Mouse (Mus musculus) embryonic facial prominence, embryonic 13.5 days (tissue): Measurements from ENCODE around the gene Abl2. TPM values are rescaled to one million over a fixed set of nuclear protein-coding genes. Genes with fewer than 3 reads are reported as not detected.
A peak's percentile ranks its signal among the peaks of the same experiment; 100 is the strongest.

Experiments used
- ATAC-seq: fragments of 200-750 bp; cut with Nextera tagmentation; 2 replicates; pipeline ENCODE4 v1.8.0; 2017; ENCODE audit warnings: low read depth; ENCODE audit not compliant: insufficient number of reproducible peaks, insufficient read depth, low FRiP score, low TSS enrichment
- H3K27ac ChIP-seq: fragments of 300-500 bp; sonication (generic); 2 replicates; pipeline ENCODE4 v1.5.1; 2015; ENCODE audit warnings: moderate library complexity, mild to moderate bottlenecking, inconsistent platforms
- H3K27me3 ChIP-seq: fragments of 300-500 bp; sonication (generic); 2 replicates; pipeline ENCODE4 v1.6.1; 2015; ENCODE audit warnings: mild to moderate bottlenecking, inconsistent platforms
- H3K36me3 ChIP-seq: fragments of 300-500 bp; sonication (generic); 2 replicates; pipeline ENCODE4 v1.6.1; 2015; ENCODE audit warnings: mild to moderate bottlenecking, inconsistent platforms
- H3K4me1 ChIP-seq: fragments of 300-500 bp; sonication (generic); 2 replicates; pipeline ENCODE4 v1.6.1; 2015; ENCODE audit warnings: inconsistent platforms
- H3K4me2 ChIP-seq: fragments of 300-500 bp; sonication (generic); 2 replicates; pipeline ENCODE4 v1.6.1; 2015; ENCODE audit warnings: moderate library complexity, mild to moderate bottlenecking, inconsistent platforms
- H3K4me3 ChIP-seq: fragments of 300-500 bp; sonication (generic); 2 replicates; pipeline ENCODE4 v1.5.1; 2015; ENCODE audit warnings: mild to moderate bottlenecking, inconsistent platforms
- H3K9ac ChIP-seq: fragments of 300-500 bp; sonication (generic); 2 replicates; pipeline ENCODE4 v1.6.1; 2015; ENCODE audit warnings: mild to moderate bottlenecking, inconsistent platforms
- H3K9me3 ChIP-seq: fragments of 300-500 bp; sonication (generic); 2 replicates; pipeline ENCODE4 v1.6.1; 2016; ENCODE audit warnings: inconsistent platforms
- WGBS: fragments of 180-500 bp; shearing (Covaris S2); methylation state at CpG from one replicate; pipeline ENCODE4 v1.1.7; 2015; ENCODE audit warnings: mixed read lengths; 5-methylcytosine and 5-hydroxymethylcytosine counted together
- polyA plus RNA-seq: library from polyadenylated mRNA; unstranded; fragments of >200 nt; fragmentation: Nextera tagmentation; extraction: Ambion mirVana; gene quantifications from 2 replicates; pipeline ENCODE4 v1.2.1, GENCODE M21; 2015

Gene Abl2
- polyA plus RNA-seq, 1 experiment from 2014 or later: 5.2 TPM

DNA sequence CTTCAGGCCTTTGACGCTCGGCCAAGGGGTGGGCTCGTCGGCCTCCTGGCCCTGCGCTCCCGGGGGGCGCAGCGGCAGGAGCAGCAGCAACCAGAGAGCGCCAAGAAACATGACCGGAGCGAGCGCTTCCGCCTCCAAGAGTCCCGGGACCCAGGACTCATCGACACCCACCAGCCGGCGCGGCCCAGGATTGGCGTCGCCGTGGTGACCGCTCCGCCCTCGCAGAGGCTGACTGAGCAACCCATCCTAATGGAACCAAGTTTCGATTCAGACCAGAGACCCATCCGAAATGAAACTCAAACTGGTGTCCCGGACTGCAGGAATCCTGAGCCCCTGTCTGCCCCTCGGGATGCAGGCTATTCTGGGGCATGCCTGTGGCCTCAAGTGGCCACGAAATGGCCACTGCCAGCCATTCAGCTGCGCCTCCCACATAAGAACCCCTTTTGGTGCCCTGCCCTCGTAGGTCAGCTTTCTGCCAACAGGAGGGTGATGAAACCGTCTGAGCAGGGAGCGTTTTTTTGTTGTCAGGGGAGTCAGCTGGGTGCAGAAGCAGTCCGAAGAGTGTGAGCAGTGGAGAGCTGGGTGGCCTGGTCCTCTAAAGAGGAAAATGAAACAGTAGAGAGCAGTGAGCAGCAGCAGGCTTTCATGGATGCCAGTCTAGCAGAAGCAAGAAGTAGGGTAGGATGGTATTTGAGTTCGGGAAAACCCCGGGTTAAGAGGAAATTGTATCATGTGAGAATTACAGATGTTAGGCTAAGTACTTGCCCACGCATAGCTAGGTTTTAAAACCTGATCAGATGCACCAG, 115.8 kb downstream of the Abl2 start, which contains the start of gene Tor3a:
Tor3a (minus strand) TSS at position 162 of the 806 bp plus-strand sequence.
- no peak within 1 kb of the TSS for H3K27ac ChIP-seq
- H3K4me2 ChIP-seq: peak within 1 kb of the TSS; percentile 100
- peak within 1 kb of the TSS; percentile 63 for H3K4me3 ChIP-seq
- peak; percentile 44; the same call in 1 of the 2 replicates for ATAC-seq
- H3K27me3 ChIP-seq: peaks cover 7% of the 10 kb centered on the region; the same call in 1 of the 2 replicates
- peaks cover 16% of the 10 kb centered on the region for H3K4me1 ChIP-seq
- H3K9ac ChIP-seq: peak within 1 kb of the TSS; percentile 72
- H3K36me3 ChIP-seq: 0 out of 2 replicates have a peak, but pooled peaks cover under 1% of the 10 kb centered on the region
- WGBS: 8% methylated on average over 37 of the region's 37 CpGs
- no peaks in the 10 kb centered on the region for H3K9me3 ChIP-seq

- H3K4me3 ChIP-seq: no peak overlapping the region
- no peak for ATAC-seq
- H3K36me3 ChIP-seq: peaks cover 18% of the 10 kb centered on the region
- peaks cover 16% of the 10 kb centered on the region for H3K4me1 ChIP-seq
- H3K9ac ChIP-seq: no peak overlapping the region
- H3K27ac ChIP-seq: no peak overlapping the region
- no peak overlapping the region for H3K4me2 ChIP-seq
- H3K9me3 ChIP-seq: no peaks in the 10 kb centered on the region
- peaks cover 7% of the 10 kb centered on the region; the same call in 1 of the 2 replicates for H3K27me3 ChIP-seq
- 33% methylated on average over 12 of the region's 12 CpGs for WGBS
These were observed 117.6 kb downstream of the Abl2 start for GRCm38 (mm10) chr1:156676171-156676570.

DNA sequence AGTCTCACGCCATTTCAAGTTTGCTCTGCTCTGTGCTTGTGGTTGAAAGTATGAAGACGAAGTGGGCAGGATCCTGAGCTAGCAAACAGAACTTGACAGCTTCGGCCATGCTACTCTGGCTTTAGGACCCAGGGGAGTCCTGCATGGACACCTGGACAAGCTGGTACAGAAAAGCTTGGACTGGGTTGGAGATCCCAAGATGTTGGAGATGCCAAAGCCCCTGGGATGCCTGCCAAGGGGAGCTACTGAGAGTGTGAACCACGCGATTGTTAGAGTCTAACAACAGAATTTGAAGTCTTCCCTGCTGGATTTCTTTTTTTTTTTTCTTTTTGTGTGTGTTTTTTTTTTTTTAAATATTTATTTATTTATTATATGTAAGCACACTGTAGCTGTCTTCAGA, 118.0 kb downstream of the Abl2 start:
- ATAC-seq: no peak
- WGBS: 85% methylated on average over 5 of the region's 5 CpGs
- Histone ChIP-seq H3K4me2 (no peak overlapping the region), H3K27me3 (peaks cover 7% of the 10 kb centered on the region; the same call in 1 of the 2 replicates), H3K4me1 (peaks cover 16% of the 10 kb centered on the region), H3K27ac (no peak overlapping the region), H3K36me3 (peaks cover 21% of the 10 kb centered on the region), H3K9ac (no peak overlapping the region), H3K4me3 (no peak overlapping the region), H3K9me3 (no peaks in the 10 kb centered on the region)

GRCm38 (mm10) chr1:156677230-156677629, 118.6 kb downstream of the Abl2 start:
- Histone ChIP-seq H3K4me2 (no peak overlapping the region), H3K9me3 (no peaks in the 10 kb centered on the region), H3K4me1 (peaks cover 16% of the 10 kb centered on the region), H3K4me3 (no peak overlapping the region), H3K9ac (no peak overlapping the region), H3K27me3 (peaks cover 7% of the 10 kb centered on the region; the same call in 1 of the 2 replicates), H3K27ac (no peak overlapping the region), H3K36me3 (peaks cover 24% of the 10 kb centered on the region)
- no peak for ATAC-seq
- 83% methylated on average over 3 of the region's 3 CpGs for WGBS

GRCm38 (mm10) chr1:156679599-156679998, 121.0 kb downstream of the Abl2 start:
- Histone ChIP-seq H3K36me3 (peaks cover 35% of the 10 kb centered on the region), H3K4me3 (no peak overlapping the region), H3K27me3 (no peaks in the 10 kb centered on the region), H3K4me2 (no peak overlapping the region), H3K4me1 (peaks cover under 1% of the 10 kb centered on the region; the same call in 1 of the 2 replicates), H3K27ac (no peak overlapping the region), H3K9me3 (no peaks in the 10 kb centered on the region), H3K9ac (no peak overlapping the region)
- WGBS: 87% methylated on average over 9 of the region's 9 CpGs
- ATAC-seq: no peak

DNA sequence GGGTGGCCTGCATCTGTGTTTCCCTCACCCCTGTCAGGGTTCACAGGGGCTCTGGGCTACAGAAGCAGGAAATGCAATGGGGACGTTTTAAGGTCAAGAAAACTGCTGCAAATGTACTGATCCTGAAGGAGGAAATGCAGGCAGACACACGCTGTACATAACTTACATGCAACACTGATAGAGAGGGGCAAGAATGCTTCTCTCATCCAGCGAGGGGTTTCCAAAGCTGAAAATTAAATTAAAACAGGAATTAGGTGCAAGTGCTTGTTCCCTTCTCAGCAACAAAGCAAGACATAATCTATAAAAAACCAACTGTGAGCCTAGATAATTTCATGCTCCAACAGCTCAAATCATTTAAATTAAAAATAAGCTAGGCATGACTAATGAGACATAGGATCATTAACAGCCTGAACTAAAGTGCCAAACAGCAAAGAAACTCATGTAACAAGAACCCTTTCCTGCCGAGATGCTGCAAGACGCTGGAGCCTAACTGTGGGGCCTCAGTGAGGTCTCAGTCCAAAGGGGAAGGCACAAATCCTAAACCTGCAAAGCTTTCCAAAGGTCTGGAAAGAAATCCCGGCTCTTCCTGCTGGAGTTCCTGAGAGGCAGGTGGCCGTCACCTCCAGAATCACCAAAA, 127.6 kb downstream of the Abl2 start:
- WGBS: 62% methylated on average over 7 of the region's 7 CpGs
- Histone ChIP-seq H3K27ac (no peak overlapping the region), H3K9ac (no peak overlapping the region), H3K4me1 (no peaks in the 10 kb centered on the region), H3K9me3 (no peaks in the 10 kb centered on the region), H3K36me3 (peaks cover 77% of the 10 kb centered on the region), H3K4me2 (no peak overlapping the region), H3K27me3 (no peaks in the 10 kb centered on the region), H3K4me3 (no peak overlapping the region)
- ATAC-seq: no peak

Other genes with a start within 250 kb of the Abl2 start
- not detected in 2 replicates for gene Nphs2, start 248.1 kb upstream of the Abl2 start, polyA plus RNA-seq
- 975 and 1,206 TPM in 2 replicates for gene Gm2000, start 192.7 kb upstream of the Abl2 start, polyA plus RNA-seq
- gene Axdnd1, start 137.6 kb upstream of the Abl2 start, polyA plus RNA-seq: 0.31 and 0.47 TPM in 2 replicates
- 24.9 and 30.7 TPM in 2 replicates for gene Soat1, start 84.5 kb upstream of the Abl2 start, polyA plus RNA-seq
- gene Gm10031, start 34.8 kb upstream of the Abl2 start, polyA plus RNA-seq: 0.25 and 1.3 TPM in 2 replicates
- gene Tor3a, start 115.6 kb downstream of the Abl2 start, polyA plus RNA-seq: 8.0 and 8.4 TPM in 2 replicates
- 23.5 and 24.1 TPM in 2 replicates for gene Fam20b, start 160.3 kb downstream of the Abl2 start, polyA plus RNA-seq